Mouse (Mus musculus): ENCODE measurements around the gene Fbxl4. TPM values are rescaled to one million over a fixed set of nuclear protein-coding genes. Genes with fewer than 3 reads are reported as not detected.

Fbxl4 gene
- polyA plus RNA-seq, 1 experiment, result 0.63 TPM

DNA sequence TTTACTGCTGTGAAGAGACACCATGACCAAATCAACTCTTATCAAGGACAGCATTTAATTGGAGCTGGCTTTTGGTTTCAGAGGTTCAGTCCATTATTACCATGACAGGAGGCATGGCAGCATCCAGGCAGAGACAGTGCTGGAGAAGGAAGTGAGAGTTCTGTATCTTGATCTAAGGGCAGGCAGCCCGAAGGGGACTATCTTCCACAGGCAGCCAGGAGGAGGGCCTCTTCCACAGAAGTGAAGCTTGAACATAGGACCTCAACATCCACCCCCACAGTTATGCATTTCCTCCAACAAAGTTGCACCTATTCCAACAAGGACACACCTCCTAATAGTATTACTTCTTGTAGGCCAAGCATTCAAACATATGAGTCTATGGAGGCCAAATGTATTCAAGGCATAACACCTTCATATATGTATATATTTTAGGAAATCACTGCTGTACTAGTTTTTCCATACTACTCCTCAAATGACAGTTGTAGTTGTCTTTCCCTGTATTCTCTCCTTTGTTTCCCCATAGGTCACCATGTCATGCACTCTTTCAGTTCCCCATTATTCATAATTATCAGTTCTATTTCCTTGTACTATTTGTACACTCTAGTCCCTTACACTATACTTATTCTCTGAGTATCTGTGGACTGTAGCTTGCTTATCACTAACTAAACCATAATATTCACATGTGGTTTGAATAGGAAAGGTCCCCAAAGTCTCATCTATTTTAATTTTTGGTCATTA is 26.4 kb downstream of the Fbxl4 start:
- Histone ChIP-seq H3K9me3 (no peaks in the 10 kb centered on the region), H3K36me3 (replicated peaks; ENCODE audit: low read length) (peaks cover 65% of the 10 kb centered on the region), H3K4me3 (replicated peaks) (no peak overlapping the region), H3K27me3 (replicated peaks) (no peaks in the 10 kb centered on the region), H3K4me1 (peaks cover 14% of the 10 kb centered on the region)
- TF ChIP-seq GATA1 (IDR thresholded peaks at IDR 0.05; ENCODE audit: borderline replicate concordance, low read length), result no peak
- no peak for TF ChIP-seq FLI1 (IDR thresholded peaks at IDR 0.05; ENCODE audit: low read length)

DNA sequence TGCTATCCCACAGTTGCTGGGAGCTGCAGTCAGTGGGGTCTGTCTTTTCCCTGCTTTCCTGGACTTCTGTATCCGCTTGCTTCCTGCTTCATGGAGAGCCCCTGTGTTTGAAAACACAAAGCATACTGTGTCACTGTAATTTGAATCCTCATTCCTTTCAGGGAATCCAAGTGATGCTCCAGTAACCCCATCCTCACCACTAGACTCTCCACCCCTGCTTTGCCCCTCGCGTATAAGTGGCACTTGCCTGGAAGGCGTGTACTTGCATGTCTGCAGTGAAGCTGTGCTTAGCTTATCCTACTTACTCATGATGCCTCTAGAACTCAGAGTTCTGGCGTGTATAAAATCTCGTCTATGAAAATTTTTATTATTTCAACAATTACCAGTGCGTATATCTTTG is 32.7 kb downstream of the Fbxl4 start:
- Histone ChIP-seq H3K9me3 (no peaks in the 10 kb centered on the region), H3K36me3 (replicated peaks; ENCODE audit: low read length) (peaks cover 62% of the 10 kb centered on the region), H3K4me3 (replicated peaks) (no peak overlapping the region), H3K4me1 (peaks cover 26% of the 10 kb centered on the region), H3K27me3 (replicated peaks) (no peaks in the 10 kb centered on the region)
- TF ChIP-seq GATA1 (IDR thresholded peaks at IDR 0.05; ENCODE audit: borderline replicate concordance, low read length), result no peak
- TF ChIP-seq FLI1 (IDR thresholded peaks at IDR 0.05; ENCODE audit: low read length), result no peak

DNA sequence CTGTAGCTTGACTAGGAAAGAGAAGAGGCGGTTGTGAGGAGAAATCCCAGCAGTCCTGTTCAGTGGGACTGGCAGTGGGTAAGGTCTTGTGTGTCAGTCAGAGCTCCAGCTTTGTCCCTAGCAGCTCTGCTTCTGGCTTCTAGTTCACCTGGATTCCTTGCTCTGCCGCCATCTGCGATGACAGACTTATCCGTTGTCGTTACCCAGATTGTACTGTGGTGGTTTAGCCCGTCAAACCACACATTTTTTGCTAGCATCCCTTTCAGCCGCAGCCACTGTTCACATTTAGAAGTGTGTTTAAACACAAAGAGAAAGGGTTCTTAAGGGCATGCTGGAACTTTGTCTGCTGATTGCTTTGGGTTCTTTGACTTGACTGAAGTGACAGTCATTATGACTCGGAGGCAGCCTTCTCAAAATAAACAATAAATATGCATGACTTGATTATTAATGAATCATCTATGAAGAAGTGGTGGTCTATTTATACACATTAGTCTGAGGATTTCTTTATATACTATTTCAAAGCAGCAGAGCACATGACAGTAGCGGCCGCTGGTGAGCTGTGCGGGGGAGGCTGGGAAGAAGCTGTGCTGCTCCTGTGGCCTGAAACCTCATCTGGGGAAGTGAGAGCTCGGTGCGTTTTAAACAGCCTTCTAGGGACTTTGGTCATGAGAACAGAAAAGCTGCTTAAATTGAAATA is 35.6 kb downstream of the Fbxl4 start:
- Histone ChIP-seq H3K36me3 (replicated peaks; ENCODE audit: low read length) (peaks cover 66% of the 10 kb centered on the region), H3K4me3 (replicated peaks) (no peak overlapping the region), H3K27me3 (replicated peaks) (no peaks in the 10 kb centered on the region), H3K9me3 (no peaks in the 10 kb centered on the region), H3K4me1 (peaks cover 30% of the 10 kb centered on the region)
- TF ChIP-seq GATA1 (IDR thresholded peaks at IDR 0.05; ENCODE audit: borderline replicate concordance, low read length) (no peak), FLI1 (IDR thresholded peaks at IDR 0.05; ENCODE audit: low read length) (no peak)

DNA sequence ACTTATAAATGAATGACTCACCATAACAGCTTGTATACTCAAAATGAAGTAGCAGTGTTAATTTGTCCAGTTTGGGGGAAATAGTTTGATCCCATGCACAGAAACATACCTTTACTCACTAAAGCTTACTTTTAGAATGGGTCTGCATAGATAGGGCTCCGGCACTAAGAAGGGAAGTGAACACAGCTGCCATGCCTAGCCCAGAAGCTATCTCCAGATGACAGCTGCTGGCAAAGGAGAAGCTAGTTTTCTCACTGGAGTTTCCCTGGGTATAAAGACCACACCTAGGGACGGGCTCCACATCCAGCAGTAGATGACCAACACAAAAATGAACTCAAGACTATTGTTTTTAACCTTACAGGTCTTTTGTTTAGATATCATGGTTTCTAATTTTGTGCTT is 38.1 kb downstream of the Fbxl4 start:
- Histone ChIP-seq H3K9me3 (peaks cover 11% of the 10 kb centered on the region), H3K27me3 (replicated peaks) (no peaks in the 10 kb centered on the region), H3K4me3 (replicated peaks) (no peak overlapping the region), H3K36me3 (replicated peaks; ENCODE audit: low read length) (peaks cover 77% of the 10 kb centered on the region), H3K4me1 (peaks cover 30% of the 10 kb centered on the region)
- no peak for TF ChIP-seq FLI1 (IDR thresholded peaks at IDR 0.05; ENCODE audit: low read length)
- no peak for TF ChIP-seq GATA1 (IDR thresholded peaks at IDR 0.05; ENCODE audit: borderline replicate concordance, low read length)

DNA sequence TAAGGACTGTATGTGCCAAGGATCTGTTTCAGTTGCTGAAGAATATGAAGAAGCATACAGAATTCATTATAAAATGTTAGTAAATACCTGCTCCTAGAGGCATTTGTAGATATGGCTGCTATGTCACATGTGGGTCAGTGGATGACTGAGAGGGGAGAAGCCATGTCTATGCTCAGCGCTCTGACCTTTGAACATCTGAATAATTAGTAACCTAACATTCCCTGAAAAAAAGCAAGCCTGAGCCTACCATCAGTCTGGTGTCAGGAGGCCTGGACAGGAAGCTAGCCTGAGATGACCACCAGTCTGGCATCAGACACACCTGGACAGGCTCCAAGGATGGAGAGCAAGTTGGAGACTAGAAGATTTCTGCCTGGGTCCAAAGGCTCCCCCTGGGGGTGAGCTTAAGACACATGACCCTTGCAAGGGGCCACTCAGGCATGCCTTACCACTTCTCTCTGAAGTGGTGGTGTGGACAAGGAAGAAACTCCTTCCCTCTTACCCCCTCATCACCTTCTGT is 39.2 kb downstream of the Fbxl4 start:
- TF ChIP-seq FLI1 (IDR thresholded peaks at IDR 0.05; ENCODE audit: low read length) (no peak), GATA1 (IDR thresholded peaks at IDR 0.05; ENCODE audit: borderline replicate concordance, low read length) (no peak)
- Histone ChIP-seq H3K4me3 (replicated peaks) (no peak overlapping the region), H3K36me3 (replicated peaks; ENCODE audit: low read length) (peaks cover 79% of the 10 kb centered on the region), H3K27me3 (replicated peaks) (no peaks in the 10 kb centered on the region), H3K9me3 (peaks cover 11% of the 10 kb centered on the region), H3K4me1 (peaks cover 30% of the 10 kb centered on the region)

GRCm38 (mm10) chr4:22397003-22397402 is 39.7 kb downstream of the Fbxl4 start:
- Histone ChIP-seq H3K4me1 (peaks cover 25% of the 10 kb centered on the region), H3K9me3 (peaks cover 11% of the 10 kb centered on the region), H3K36me3 (replicated peaks; ENCODE audit: low read length) (peaks cover 79% of the 10 kb centered on the region), H3K4me3 (replicated peaks) (peak overlapping the region; percentile 5), H3K27me3 (replicated peaks) (no peaks in the 10 kb centered on the region)
- TF ChIP-seq FLI1 (IDR thresholded peaks at IDR 0.05; ENCODE audit: low read length) (no peak), GATA1 (IDR thresholded peaks at IDR 0.05; ENCODE audit: borderline replicate concordance, low read length) (no peak)

GRCm38 (mm10) chr4:22402032-22402431 is 44.7 kb downstream of the Fbxl4 start:
- H3K36me3 ChIP-seq (replicated peaks; ENCODE audit: low read length), result peaks cover 81% of the 10 kb centered on the region
- no peaks in the 10 kb centered on the region for H3K27me3 ChIP-seq (replicated peaks)
- no peak overlapping the region for H3K4me3 ChIP-seq (replicated peaks)
- H3K9me3 ChIP-seq, result peaks cover 11% of the 10 kb centered on the region
- TF ChIP-seq FLI1 (IDR thresholded peaks at IDR 0.05; ENCODE audit: low read length) (no peak), GATA1 (IDR thresholded peaks at IDR 0.05; ENCODE audit: borderline replicate concordance, low read length) (no peak)
- no peaks in the 10 kb centered on the region for H3K4me1 ChIP-seq

DNA sequence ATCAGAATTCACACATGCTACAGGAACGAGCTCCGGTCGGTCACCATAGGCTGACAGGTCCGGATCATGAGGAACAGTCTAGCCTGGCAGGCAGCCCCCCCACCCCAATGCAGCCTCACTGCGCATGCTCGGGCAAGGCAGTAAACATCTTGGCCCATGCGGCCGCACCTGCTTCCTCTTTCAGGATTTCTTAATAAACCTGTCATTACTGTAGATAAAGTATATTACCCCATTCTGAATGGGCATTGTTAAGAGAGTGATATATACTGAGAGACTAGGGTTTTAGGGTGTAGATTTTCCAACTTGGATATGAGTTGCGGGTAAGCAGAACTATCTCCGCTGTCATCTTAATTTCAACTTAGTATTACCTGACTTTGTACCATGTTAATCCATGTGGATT is 45.6 kb downstream of the Fbxl4 start:
- Histone ChIP-seq H3K9me3 (peaks cover 11% of the 10 kb centered on the region), H3K4me3 (replicated peaks) (no peak overlapping the region), H3K4me1 (no peaks in the 10 kb centered on the region), H3K27me3 (replicated peaks) (no peaks in the 10 kb centered on the region), H3K36me3 (replicated peaks; ENCODE audit: low read length) (peaks cover 73% of the 10 kb centered on the region)
- TF ChIP-seq GATA1 (IDR thresholded peaks at IDR 0.05; ENCODE audit: borderline replicate concordance, low read length) (no peak), FLI1 (IDR thresholded peaks at IDR 0.05; ENCODE audit: low read length) (no peak)

GRCm38 (mm10) chr4:22420627-22421026 is 63.3 kb downstream of the Fbxl4 start:
- peaks cover 43% of the 10 kb centered on the region for H3K36me3 ChIP-seq (replicated peaks; ENCODE audit: low read length)
- no peaks in the 10 kb centered on the region for H3K27me3 ChIP-seq (replicated peaks)
- H3K4me3 ChIP-seq (replicated peaks), result no peak overlapping the region
- H3K9me3 ChIP-seq, result no peaks in the 10 kb centered on the region
- TF ChIP-seq GATA1 (IDR thresholded peaks at IDR 0.05; ENCODE audit: borderline replicate concordance, low read length) (no peak), FLI1 (IDR thresholded peaks at IDR 0.05; ENCODE audit: low read length) (no peak)
- no peaks in the 10 kb centered on the region for H3K4me1 ChIP-seq

DNA sequence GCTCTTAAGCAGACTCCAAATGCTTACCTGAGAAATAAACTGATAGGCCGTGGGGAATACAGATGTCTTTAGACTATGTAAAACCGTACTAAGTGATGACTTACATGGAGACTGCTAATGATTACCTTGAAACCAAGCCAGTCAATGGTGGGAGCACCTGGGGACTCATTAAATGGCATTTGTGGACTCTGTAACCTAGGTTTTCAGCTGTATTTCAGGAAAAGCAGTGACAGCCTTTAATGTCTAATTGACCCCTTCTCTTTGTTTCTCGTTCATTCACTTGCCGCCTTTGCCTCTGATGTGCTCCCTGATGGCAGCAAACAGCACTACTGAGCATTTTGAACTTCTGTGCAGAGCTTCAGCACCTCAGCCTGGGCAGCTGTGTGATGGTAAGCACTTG is 65.1 kb downstream of the Fbxl4 start:
- no peaks in the 10 kb centered on the region for H3K9me3 ChIP-seq
- no peak overlapping the region for H3K4me3 ChIP-seq (replicated peaks)
- H3K27me3 ChIP-seq (replicated peaks), result no peaks in the 10 kb centered on the region
- TF ChIP-seq FLI1 (IDR thresholded peaks at IDR 0.05; ENCODE audit: low read length), result no peak
- no peak for TF ChIP-seq GATA1 (IDR thresholded peaks at IDR 0.05; ENCODE audit: borderline replicate concordance, low read length)
- H3K4me1 ChIP-seq, result no peaks in the 10 kb centered on the region
- peaks cover 58% of the 10 kb centered on the region for H3K36me3 ChIP-seq (replicated peaks; ENCODE audit: low read length)
